Mouse (Mus musculus) olfactory bulb, adult 2 months (tissue): Measurements from ENCODE around the gene Asb4. TPM values are rescaled to one million over a fixed set of nuclear protein-coding genes. Genes with fewer than 3 reads are reported as not detected.

ENCODE experiments used
- H3K27ac ChIP-seq: fragments of 200-500 bp; 2 replicates; pipeline ENCODE4 v1.5.1; 2012; ENCODE audit warnings: low read depth, low read length; ENCODE audit not compliant: insufficient read depth
- H3K4me1 ChIP-seq: fragments of 200-500 bp; 2 replicates; pipeline ENCODE4 v1.6.1; 2012; ENCODE audit warnings: low read length; ENCODE audit not compliant: control insufficient read depth, insufficient read depth
- H3K4me3 ChIP-seq: fragments of 200-500 bp; 2 replicates; pipeline ENCODE4 v1.5.1; 2012; ENCODE audit warnings: mild to moderate bottlenecking, low read depth, low read length, moderate library complexity; ENCODE audit not compliant: insufficient read depth
- CTCF ChIP-seq: fragments of 200-500 bp; IDR thresholded peaks from 2 replicates; pipeline ENCODE4 v1.5.1; 2012; ENCODE audit warnings: low read depth, mild to moderate bottlenecking, low read length, moderate library complexity; ENCODE audit not compliant: insufficient read depth
- POLR2A ChIP-seq: fragments of 200-500 bp; IDR thresholded peaks from 2 replicates; pipeline ENCODE4 v1.6.1; 2012; ENCODE audit warnings: mild to moderate bottlenecking, low read depth, low read length, moderate library complexity; ENCODE audit not compliant: insufficient read depth
- WGBS: fragments of 180-500 bp; shearing (Covaris S2); methylation state at CpG from one replicate; pipeline ENCODE4 v1.1.7; 2018; 5-methylcytosine and 5-hydroxymethylcytosine counted together
- polyA plus RNA-seq: library from polyadenylated mRNA; stranded (reverse); fragments of >200 nt; gene quantifications from 2 replicates; pipeline ENCODE4 v1.2.4, GENCODE M21; 2012; ENCODE audit warnings: low replicate concordance; ENCODE audit not compliant: missing spikeins, insufficient read depth, insufficient read length

The Asb4 gene
- polyA plus RNA-seq, 1 experiment, result not detected

GRCm38 (mm10) chr6:5408451-5409177 is 25.4 kb downstream of the Asb4 start:
- H3K4me3 ChIP-seq, result no peak overlapping the region
- TF ChIP-seq POLR2A, result no peak
- TF ChIP-seq CTCF, result no peak
- no peaks in the 10 kb centered on the region for H3K4me1 ChIP-seq
- 32% methylated on average over 8 of the region's 8 CpGs for WGBS
- H3K27ac ChIP-seq, result no peak overlapping the region

- H3K4me3 ChIP-seq, result no peak overlapping the region
- no peaks in the 10 kb centered on the region for H3K4me1 ChIP-seq
- no peak overlapping the region for H3K27ac ChIP-seq
- 49% methylated on average over 4 of the region's 4 CpGs for WGBS
- TF ChIP-seq POLR2A (no peak), CTCF (no peak)
Measured at GRCm38 (mm10) chr6:5409676-5410075, 26.5 kb downstream of the Asb4 start.

- Histone ChIP-seq H3K27ac (no peak overlapping the region), H3K4me1 (no peaks in the 10 kb centered on the region), H3K4me3 (no peak overlapping the region)
- 56% methylated on average over 6 of the region's 6 CpGs for WGBS
- TF ChIP-seq POLR2A (no peak), CTCF (no peak)
Measured at GRCm38 (mm10) chr6:5410697-5411391, 27.7 kb downstream of the Asb4 start.

GRCm38 (mm10) chr6:5413282-5413681 is 30.1 kb downstream of the Asb4 start:
- no peaks in the 10 kb centered on the region for H3K4me1 ChIP-seq
- no peak for TF ChIP-seq POLR2A
- TF ChIP-seq CTCF, result no peak
- no peak overlapping the region for H3K4me3 ChIP-seq
- WGBS, result 63% methylated on average over 8 of the region's 8 CpGs
- H3K27ac ChIP-seq, result no peak overlapping the region

- WGBS, result 99% methylated on average over 2 of the region's 2 CpGs
- no peak for TF ChIP-seq POLR2A
- no peak for TF ChIP-seq CTCF
- H3K27ac ChIP-seq, result no peak overlapping the region
- no peak overlapping the region for H3K4me3 ChIP-seq
- H3K4me1 ChIP-seq, result no peaks in the 10 kb centered on the region
Measured at GRCm38 (mm10) chr6:5421442-5421841, 38.3 kb downstream of the Asb4 start.

GRCm38 (mm10) chr6:5422386-5422785 is 39.2 kb downstream of the Asb4 start:
- TF ChIP-seq CTCF (no peak), POLR2A (no peak)
- no peak overlapping the region for H3K27ac ChIP-seq
- H3K4me1 ChIP-seq, result no peaks in the 10 kb centered on the region
- H3K4me3 ChIP-seq, result no peak overlapping the region
- WGBS, result 98% methylated on average over 3 of the region's 3 CpGs

- Histone ChIP-seq H3K27ac (no peak overlapping the region), H3K4me1 (no peaks in the 10 kb centered on the region), H3K4me3 (no peak overlapping the region)
- TF ChIP-seq CTCF (no peak), POLR2A (no peak)
- 88% methylated on average over 15 of the region's 15 CpGs for WGBS
Measured at GRCm38 (mm10) chr6:5423594-5423993, 40.4 kb downstream of the Asb4 start.

- 84% methylated on average over 2 of the region's 2 CpGs for WGBS
- Histone ChIP-seq H3K4me3 (no peak overlapping the region), H3K27ac (no peak overlapping the region), H3K4me1 (no peaks in the 10 kb centered on the region)
- TF ChIP-seq CTCF (no peak), POLR2A (no peak)
Measured at GRCm38 (mm10) chr6:5427033-5427432, 43.8 kb downstream of the Asb4 start.

GRCm38 (mm10) chr6:5429562-5429961 is 46.4 kb downstream of the Asb4 start:
- H3K27ac ChIP-seq, result no peak overlapping the region
- H3K4me3 ChIP-seq, result no peak overlapping the region
- H3K4me1 ChIP-seq, result no peaks in the 10 kb centered on the region
- 96% methylated on average over 4 of the region's 4 CpGs for WGBS
- no peak for TF ChIP-seq CTCF
- no peak for TF ChIP-seq POLR2A
